Mouse (Mus musculus) heart, adult 2 months (tissue): ENCODE data around the gene Il1rn. TPM values are rescaled to one million over a fixed set of nuclear protein-coding genes. Genes with fewer than 3 reads are reported as not detected.

Experiments used
- DNase-seq, 2 experiments: peaks; one replicate each; pipeline ENCODE4 v3.0.0; 2021
- H3K27ac ChIP-seq: fragments of 200-600 bp; 2 replicates; pipeline ENCODE4 v1.8.1; 2022
- H3K27me3 ChIP-seq: fragments of 200-500 bp; 2 replicates; pipeline ENCODE4 v1.6.1; 2012; ENCODE audit warnings: mild to moderate bottlenecking, low read length, inconsistent platforms, mixed read lengths; ENCODE audit not compliant: control insufficient read depth, insufficient read depth
- H3K36me3 ChIP-seq: fragments of 200-500 bp; 2 replicates; pipeline ENCODE4 v1.6.1; 2012; ENCODE audit warnings: low read length, inconsistent platforms; ENCODE audit not compliant: control insufficient read depth, insufficient read depth
- H3K4me1 ChIP-seq: fragments of 200-500 bp; 2 replicates; pipeline ENCODE4 v1.6.1; 2011; ENCODE audit warnings: low read length; ENCODE audit not compliant: control insufficient read depth, insufficient read depth
- H3K4me3 ChIP-seq: fragments of 200-600 bp; 2 replicates; pipeline ENCODE4 v1.8.1; 2022
- H3K79me2 ChIP-seq: fragments of 200-500 bp; replicated peaks from 2 replicates; pipeline ENCODE4 v1.6.1; 2012; ENCODE audit warnings: mild to moderate bottlenecking, inconsistent platforms, low read length, moderate library complexity, mixed read lengths; ENCODE audit not compliant: control insufficient read depth, insufficient read depth
- H3K9ac ChIP-seq: fragments of 200-500 bp; 2 replicates; pipeline ENCODE4 v1.6.1; 2012; ENCODE audit warnings: low read depth, mild to moderate bottlenecking, control low read depth, inconsistent platforms, low read length, mixed read lengths
- CTCF ChIP-seq: fragments of 200-600 bp; IDR thresholded peaks from 2 replicates; pipeline ENCODE4 v1.8.1; 2022; ENCODE audit warnings: antibody characterized with exemption, mild to moderate bottlenecking, moderate library complexity
- EP300 ChIP-seq: fragments of 200-500 bp; IDR thresholded peaks from 2 replicates; pipeline ENCODE4 v1.6.1; 2011; ENCODE audit warnings: low read depth, low read length, control low read depth; ENCODE audit not compliant: insufficient read depth
- POLR2A ChIP-seq: fragments of 200-500 bp; IDR thresholded peaks from 2 replicates; pipeline ENCODE4 v1.6.1; 2011; ENCODE audit warnings: mild to moderate bottlenecking, low read depth, low read length, control low read depth; ENCODE audit not compliant: insufficient read depth
- WGBS: fragments of 180-500 bp; shearing (Covaris S2); methylation state at CpG from one replicate; pipeline ENCODE4 v1.1.7; 2018; 5-methylcytosine and 5-hydroxymethylcytosine counted together
- intact Hi-C: fragments of 180-260 bp; cut with DNase I; formaldehyde crosslinking; loops from one replicate; pipeline ENCODE4 v1.15.1; 2025
- polyA plus RNA-seq: library from polyadenylated mRNA; depleted of rRNA; stranded (reverse); fragments of >200 nt; gene quantifications from 2 replicates; pipeline ENCODE4 v1.2.3, GENCODE M21; 2012
- total RNA-seq, 2 experiments: library from RNA; stranded (reverse); gene quantifications; 2 replicates each; pipeline ENCODE4 v1.2.3; 2021

Gene Il1rn
- total and polyA plus RNA-seq, 3 experiments: 0.09 to 0.37 (median 0.23) TPM

- peak; percentile 74 to 79 for DNase-seq
- 4% methylated on average over 47 of the region's 47 CpGs for WGBS
- H3K79me2 ChIP-seq: no peaks in the 10 kb centered on the region
- no peaks in the 10 kb centered on the region for H3K4me1 ChIP-seq
- intact Hi-C loops: no loop called here
- no peak within 1 kb of the TSS for H3K9ac ChIP-seq
- no peaks in the 10 kb centered on the region for H3K36me3 ChIP-seq
- TF ChIP-seq POLR2A (no peak), EP300 (no peak), CTCF (no peak)
- peak within 1 kb of the TSS; percentile 38 for H3K4me3 ChIP-seq
- no peak within 1 kb of the TSS for H3K27ac ChIP-seq
- H3K27me3 ChIP-seq: no peaks in the 10 kb centered on the region
Observed at GRCm38 (mm10) chr2:24367030-24367894, 30.6 kb downstream of the Il1rn start, which contains the start of gene Psd4. Gene Psd4 (plus strand): TSS chr2:24367580.

- WGBS: 33% methylated on average over 4 of the region's 4 CpGs
- no peak overlapping the region for H3K9ac ChIP-seq
- no peaks in the 10 kb centered on the region for H3K79me2 ChIP-seq
- no peak overlapping the region for H3K27ac ChIP-seq
- no peak for TF ChIP-seq EP300
- TF ChIP-seq CTCF: no peak
- TF ChIP-seq POLR2A: no peak
- no peak for DNase-seq
- H3K36me3 ChIP-seq: no peaks in the 10 kb centered on the region
- H3K4me3 ChIP-seq: peak overlapping the region; percentile 38; the same call in 1 of the 2 replicates
- intact Hi-C loops: no loop called here
- no peaks in the 10 kb centered on the region for H3K27me3 ChIP-seq
- H3K4me1 ChIP-seq: no peaks in the 10 kb centered on the region
Observed at GRCm38 (mm10) chr2:24367895-24368261, 31.2 kb downstream of the Il1rn start.

- no peak for DNase-seq
- TF ChIP-seq EP300 (no peak), POLR2A (no peak), CTCF (no peak)
- intact Hi-C loops: no loop called here
- Histone ChIP-seq H3K4me3 (no peak overlapping the region), H3K4me1 (no peaks in the 10 kb centered on the region), H3K27me3 (no peaks in the 10 kb centered on the region), H3K27ac (no peak overlapping the region), H3K79me2 (no peaks in the 10 kb centered on the region), H3K36me3 (no peaks in the 10 kb centered on the region), H3K9ac (no peak overlapping the region)
- 50% methylated on average over 5 of the region's 5 CpGs for WGBS
Observed at GRCm38 (mm10) chr2:24378747-24379450, 42.2 kb downstream of the Il1rn start.

GRCm38 (mm10) chr2:24382456-24383230 lies 46.0 kb downstream of the Il1rn start:
- Histone ChIP-seq H3K4me3 (no peak overlapping the region), H3K36me3 (no peaks in the 10 kb centered on the region), H3K9ac (no peak overlapping the region), H3K79me2 (no peaks in the 10 kb centered on the region), H3K4me1 (no peaks in the 10 kb centered on the region), H3K27ac (no peak overlapping the region), H3K27me3 (no peaks in the 10 kb centered on the region)
- intact Hi-C loops: no loop called here
- 64% methylated on average over 9 of the region's 9 CpGs for WGBS
- TF ChIP-seq CTCF (no peak), POLR2A (no peak), EP300 (no peak)
- DNase-seq: no peak

- no peak overlapping the region for H3K27ac ChIP-seq
- no peak overlapping the region for H3K4me3 ChIP-seq
- H3K36me3 ChIP-seq: no peaks in the 10 kb centered on the region
- H3K27me3 ChIP-seq: no peaks in the 10 kb centered on the region
- no peaks in the 10 kb centered on the region for H3K4me1 ChIP-seq
- WGBS: 54% methylated on average over 3 of the region's 3 CpGs
- no peaks in the 10 kb centered on the region for H3K79me2 ChIP-seq
- intact Hi-C loops: no loop called here
- H3K9ac ChIP-seq: no peak overlapping the region
- TF ChIP-seq CTCF (no peak), EP300 (no peak), POLR2A (no peak)
- DNase-seq: no peak
Observed at GRCm38 (mm10) chr2:24383636-24384035, 47.0 kb downstream of the Il1rn start.

- H3K27me3 ChIP-seq: no peaks in the 10 kb centered on the region
- intact Hi-C loops: no loop called here
- H3K79me2 ChIP-seq: no peaks in the 10 kb centered on the region
- no peak overlapping the region for H3K4me3 ChIP-seq
- H3K27ac ChIP-seq: no peak overlapping the region
- no peak overlapping the region for H3K9ac ChIP-seq
- DNase-seq: peak in 1 of 2 experiments; percentile 5
- TF ChIP-seq POLR2A: no peak
- TF ChIP-seq EP300: no peak
- TF ChIP-seq CTCF: no peak
- no peaks in the 10 kb centered on the region for H3K4me1 ChIP-seq
- H3K36me3 ChIP-seq: no peaks in the 10 kb centered on the region
Observed at GRCm38 (mm10) chr2:24384393-24384792, 47.7 kb downstream of the Il1rn start.
